Mouse (Mus musculus) thymus, adult 2 months (tissue): ENCODE results near the gene Frmd4a. TPM values are rescaled to one million over a fixed set of nuclear protein-coding genes. Genes with fewer than 3 reads are reported as not detected.

Experiments
- DNase-seq: peaks from one replicate; pipeline ENCODE4 v3.0.0; 2021
- H3K27ac ChIP-seq: fragments of 200-500 bp; 2 replicates; pipeline ENCODE4 v1.5.1; 2012; ENCODE audit warnings: low read length, control low read depth; ENCODE audit not compliant: control insufficient read depth, insufficient read depth
- H3K27me3 ChIP-seq: fragments of 200-500 bp; 2 replicates; pipeline ENCODE4 v1.6.1; 2012; ENCODE audit warnings: mild to moderate bottlenecking, low read length, moderate library complexity, mixed read lengths; ENCODE audit not compliant: control insufficient read depth, insufficient read depth
- H3K36me3 ChIP-seq: fragments of 200-500 bp; 2 replicates; pipeline ENCODE4 v1.6.1; 2012; ENCODE audit warnings: mild to moderate bottlenecking, low read length, moderate library complexity; ENCODE audit not compliant: control insufficient read depth, insufficient read depth
- H3K4me1 ChIP-seq: fragments of 200-500 bp; replicated peaks from 2 replicates; pipeline ENCODE4 v1.6.1; 2012; ENCODE audit warnings: low read length; ENCODE audit not compliant: control insufficient read depth, insufficient read depth
- H3K4me3 ChIP-seq: fragments of 200-500 bp; 2 replicates; pipeline ENCODE4 v1.5.1; 2012; ENCODE audit warnings: mild to moderate bottlenecking, low read length, control low read depth, moderate library complexity; ENCODE audit not compliant: control insufficient read depth, insufficient read depth
- CTCF ChIP-seq: fragments of 200-500 bp; IDR thresholded peaks from 2 replicates; pipeline ENCODE4 v1.5.1; 2012; ENCODE audit warnings: mild to moderate bottlenecking, control low read depth, low read length, moderate library complexity, borderline replicate concordance; ENCODE audit not compliant: control insufficient read depth, poor library complexity, insufficient read depth; ENCODE audit errors: extremely low read depth
- POLR2A ChIP-seq: fragments of 200-500 bp; IDR thresholded peaks from 2 replicates; pipeline ENCODE4 v1.6.1; 2012; ENCODE audit warnings: mild to moderate bottlenecking, low read length, control low read depth, moderate library complexity; ENCODE audit not compliant: control insufficient read depth, poor library complexity, insufficient read depth; ENCODE audit errors: extremely low read depth
- WGBS: fragments of 180-500 bp; shearing (Covaris S2); methylation state at CpG from one replicate; pipeline ENCODE4 v1.1.7; 2018; 5-methylcytosine and 5-hydroxymethylcytosine counted together
- polyA plus RNA-seq: library from polyadenylated mRNA; depleted of rRNA; stranded (reverse); fragments of >200 nt; gene quantifications from 2 replicates; pipeline ENCODE4 v1.2.3, GENCODE M21; 2012

Gene Frmd4a
- polyA plus RNA-seq, 1 experiment, result 17.5 TPM

DNA sequence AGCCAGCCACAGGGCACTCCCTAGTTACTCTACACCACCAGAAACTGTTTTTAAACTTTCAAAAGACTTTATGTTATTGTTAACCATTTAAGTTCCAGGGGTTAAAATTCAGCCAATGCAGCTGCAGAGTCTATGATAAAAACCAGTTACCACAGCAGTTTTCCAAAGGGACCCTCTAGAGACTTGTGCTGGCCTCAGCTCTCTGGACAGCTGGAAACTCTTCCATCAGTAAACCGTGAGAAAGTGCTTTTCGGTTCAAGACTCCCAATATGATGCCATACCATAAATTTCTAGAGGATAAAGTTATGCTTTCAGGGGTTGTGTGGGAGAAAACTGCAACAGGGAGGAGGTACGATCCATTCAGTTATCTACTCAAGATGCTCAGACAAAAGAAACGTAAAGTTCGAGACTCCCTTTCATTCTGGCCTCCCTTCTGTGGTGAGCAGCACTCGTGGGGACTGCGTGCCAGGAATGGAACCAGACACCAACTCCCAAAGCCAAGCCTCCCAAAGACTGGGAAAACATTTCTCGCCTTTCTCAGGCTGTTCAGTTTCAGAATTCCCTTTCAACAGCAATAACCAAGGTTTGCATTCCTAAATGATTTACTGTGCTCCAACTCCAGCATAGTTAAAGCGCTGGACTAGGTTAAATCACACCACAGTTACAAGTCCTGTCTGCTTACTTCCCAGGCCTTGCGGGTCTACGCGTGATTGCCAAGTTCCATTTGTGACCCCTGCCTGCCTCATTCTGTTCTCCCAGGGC, 603.3 kb downstream of the Frmd4a start:
- Histone ChIP-seq H3K27ac (no peak overlapping the region), H3K4me3 (no peak overlapping the region), H3K4me1 (no peaks in the 10 kb centered on the region), H3K27me3 (no peaks in the 10 kb centered on the region), H3K36me3 (peaks cover 10% of the 10 kb centered on the region)
- WGBS, result 92% methylated on average over 12 of the region's 12 CpGs
- no peak for DNase-seq
- TF ChIP-seq CTCF (no peak), POLR2A (no peak)

DNA sequence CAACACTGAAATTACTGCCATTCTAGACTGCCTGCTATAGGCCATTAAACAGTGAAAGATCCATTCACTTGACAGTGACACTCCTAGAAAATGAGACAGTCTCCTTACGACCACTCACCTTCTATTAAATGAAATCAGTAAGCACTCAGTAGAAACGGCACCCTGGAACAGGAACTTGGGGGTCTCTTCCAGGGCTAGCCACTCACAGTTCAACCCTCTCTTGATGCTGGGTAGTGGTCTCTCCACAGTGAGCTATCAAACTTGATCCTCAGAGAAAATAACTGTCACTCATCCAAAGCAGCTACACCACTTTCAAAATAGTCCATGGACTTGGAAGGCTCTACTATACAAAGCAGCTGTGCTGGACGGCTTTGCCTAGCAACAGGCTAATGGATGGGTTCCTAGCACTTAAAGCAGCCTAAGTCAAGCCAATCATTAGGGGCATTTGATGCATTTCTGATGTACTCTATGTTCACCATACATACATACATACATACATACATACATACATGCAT, 604.0 kb downstream of the Frmd4a start:
- no peak for TF ChIP-seq POLR2A
- no peak for TF ChIP-seq CTCF
- no peak overlapping the region for H3K27ac ChIP-seq
- H3K4me1 ChIP-seq, result no peaks in the 10 kb centered on the region
- no peaks in the 10 kb centered on the region for H3K27me3 ChIP-seq
- no peak overlapping the region for H3K4me3 ChIP-seq
- DNase-seq, result no peak
- 94% methylated on average over 3 of the region's 3 CpGs for WGBS
- H3K36me3 ChIP-seq, result peaks cover 15% of the 10 kb centered on the region

DNA sequence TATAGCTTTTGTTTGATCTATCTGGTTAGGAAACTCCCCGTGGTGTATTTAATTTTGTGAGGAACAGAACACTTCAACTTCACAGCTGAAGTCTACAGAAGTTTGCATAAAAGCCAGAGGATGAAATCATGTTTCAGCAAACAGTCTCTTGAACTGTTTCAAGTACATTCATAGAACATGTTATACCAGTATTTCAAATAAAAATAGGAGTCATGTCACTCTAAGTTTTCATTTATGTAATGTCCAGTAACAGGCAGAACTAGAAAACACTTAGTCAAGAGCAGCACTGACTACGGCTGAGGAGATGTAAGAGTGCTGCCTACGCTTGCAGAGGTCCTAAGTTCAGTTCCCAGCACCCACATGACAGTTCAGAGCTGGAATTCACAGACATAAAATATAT, 609.4 kb downstream of the Frmd4a start:
- no peak overlapping the region for H3K27ac ChIP-seq
- no peaks in the 10 kb centered on the region for H3K4me1 ChIP-seq
- WGBS, result 94% methylated on average over 3 of the region's 3 CpGs
- no peak overlapping the region for H3K4me3 ChIP-seq
- peaks cover 35% of the 10 kb centered on the region for H3K36me3 ChIP-seq
- no peak for DNase-seq
- no peak for TF ChIP-seq POLR2A
- no peak for TF ChIP-seq CTCF
- H3K27me3 ChIP-seq, result no peaks in the 10 kb centered on the region

DNA sequence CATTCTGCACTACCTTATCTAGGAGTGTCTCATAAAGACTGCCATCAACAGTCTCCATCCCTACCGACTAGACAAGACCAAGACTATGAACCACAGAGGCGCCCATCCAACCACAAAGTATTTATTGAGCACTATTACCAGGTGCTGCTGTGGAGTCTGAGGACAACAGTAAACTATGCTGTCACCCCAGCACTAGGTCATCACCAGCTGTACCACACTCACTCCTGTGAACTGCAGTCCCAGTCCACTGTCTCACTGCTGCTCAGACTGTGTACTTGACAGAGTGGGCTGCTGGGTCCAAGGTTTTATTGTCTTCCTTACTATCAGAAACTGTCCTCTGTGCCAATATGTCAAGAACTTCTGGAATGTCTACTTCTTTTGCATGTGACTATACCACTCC, 611.4 kb downstream of the Frmd4a start:
- 80% methylated on average over 2 of the region's 2 CpGs for WGBS
- H3K27ac ChIP-seq, result no peak overlapping the region
- DNase-seq, result no peak
- no peaks in the 10 kb centered on the region for H3K4me1 ChIP-seq
- no peak overlapping the region for H3K4me3 ChIP-seq
- H3K36me3 ChIP-seq, result peaks cover 51% of the 10 kb centered on the region
- TF ChIP-seq CTCF (no peak), POLR2A (no peak)
- no peaks in the 10 kb centered on the region for H3K27me3 ChIP-seq

DNA sequence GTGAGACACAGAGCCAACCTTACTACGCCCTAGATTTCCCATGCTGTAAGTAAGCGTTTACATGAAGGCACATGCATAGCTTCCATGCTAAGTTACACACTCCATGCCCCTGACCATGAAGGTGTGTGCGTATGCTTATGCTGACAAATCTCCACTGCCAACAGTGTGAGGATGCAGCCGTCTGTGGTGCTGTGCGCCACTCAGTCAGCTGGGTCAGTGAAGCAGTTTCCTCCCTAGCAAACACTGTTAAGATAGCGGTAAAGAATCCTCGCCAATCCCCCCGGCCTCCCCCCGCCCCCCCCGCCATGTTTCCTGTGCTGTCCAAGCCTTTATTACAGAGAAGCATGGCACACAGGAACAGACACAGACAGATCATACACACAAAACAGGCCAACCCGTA, 612.0 kb downstream of the Frmd4a start:
- Histone ChIP-seq H3K27me3 (no peaks in the 10 kb centered on the region), H3K27ac (no peak overlapping the region), H3K36me3 (peaks cover 51% of the 10 kb centered on the region), H3K4me1 (no peaks in the 10 kb centered on the region), H3K4me3 (no peak overlapping the region)
- no peak for DNase-seq
- TF ChIP-seq POLR2A, result no peak
- no peak for TF ChIP-seq CTCF
- 96% methylated on average over 11 of the region's 11 CpGs for WGBS

DNA sequence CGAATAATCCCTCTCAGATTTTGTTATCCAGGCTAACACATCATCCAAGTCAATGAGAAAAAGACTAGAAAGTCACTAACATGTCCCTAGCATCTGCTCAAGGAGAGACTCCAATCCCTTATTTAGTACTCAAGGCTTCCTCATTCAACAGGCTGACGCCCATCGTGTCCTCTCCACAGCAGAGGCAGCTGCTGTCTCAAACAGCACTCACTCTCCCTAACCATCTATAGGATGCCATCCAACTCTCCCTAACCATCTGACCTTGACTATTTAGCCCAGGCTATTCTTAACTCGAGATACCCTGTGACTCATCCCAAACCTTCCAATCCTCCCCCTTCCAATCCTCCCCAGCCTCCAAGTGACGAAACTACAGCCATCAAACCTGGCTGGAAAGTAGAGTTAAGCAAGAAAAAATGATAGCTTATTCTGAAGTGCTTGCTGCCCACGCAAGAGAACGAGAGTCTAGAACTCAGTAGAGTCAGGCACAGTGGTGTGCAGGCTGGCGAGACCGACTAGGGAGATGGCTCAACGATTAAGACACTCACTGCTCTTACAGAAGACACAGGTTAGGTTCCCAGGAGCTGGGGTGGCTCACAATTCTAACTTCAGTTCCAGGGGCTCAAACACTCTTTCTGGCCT, 612.8 kb downstream of the Frmd4a start:
- Histone ChIP-seq H3K4me1 (no peaks in the 10 kb centered on the region), H3K4me3 (no peak overlapping the region), H3K27me3 (no peaks in the 10 kb centered on the region), H3K36me3 (peaks cover 53% of the 10 kb centered on the region), H3K27ac (no peak overlapping the region)
- DNase-seq, result no peak
- TF ChIP-seq POLR2A (no peak), CTCF (no peak)
- WGBS, result 98% methylated on average over 10 of the region's 10 CpGs
